Mouse (Mus musculus) heart, embryonic 16.5 days (tissue): Measurements from ENCODE around the gene Fip1l1. TPM values are rescaled to one million over a fixed set of nuclear protein-coding genes. Genes with fewer than 3 reads are reported as not detected.

Experiments used
- ATAC-seq: fragments of 200-750 bp; cut with Nextera tagmentation; replicated peaks from 2 replicates; pipeline ENCODE4 v1.8.0; 2017; ENCODE audit warnings: moderate number of reproducible peaks; ENCODE audit not compliant: insufficient read depth, low FRiP score; ENCODE audit errors: extremely low read depth
- H3K27ac ChIP-seq: fragments of 300-500 bp; sonication (generic); 2 replicates; pipeline ENCODE4 v1.5.1; 2014; ENCODE audit warnings: mild to moderate bottlenecking, low read length, control low read depth, moderate library complexity
- H3K27me3 ChIP-seq: fragments of 300-500 bp; sonication (generic); 2 replicates; pipeline ENCODE4 v1.6.1; 2014; ENCODE audit warnings: low read length, mixed read lengths; ENCODE audit not compliant: control insufficient read depth, insufficient read depth
- H3K36me3 ChIP-seq: fragments of 300-500 bp; sonication (generic); 2 replicates; pipeline ENCODE4 v1.6.1; 2014; ENCODE audit not compliant: control insufficient read depth, insufficient read depth
- H3K4me1 ChIP-seq: fragments of 300-500 bp; sonication (generic); 2 replicates; pipeline ENCODE4 v1.6.1; 2014; ENCODE audit warnings: low read length, mixed read lengths; ENCODE audit not compliant: control insufficient read depth, insufficient read depth
- H3K4me2 ChIP-seq: fragments of 300-500 bp; sonication (generic); 2 replicates; pipeline ENCODE4 v1.6.1; 2014; ENCODE audit warnings: low read depth, mild to moderate bottlenecking, control low read depth, low read length
- H3K4me3 ChIP-seq: fragments of 300-500 bp; sonication (generic); 2 replicates; pipeline ENCODE4 v1.5.1; 2014; ENCODE audit warnings: mild to moderate bottlenecking, control low read depth, low read length
- H3K9ac ChIP-seq: fragments of 300-500 bp; sonication (generic); 2 replicates; pipeline ENCODE4 v1.6.1; 2014; ENCODE audit warnings: low read length, control low read depth
- H3K9me3 ChIP-seq: fragments of 300-500 bp; sonication (generic); replicated peaks from 2 replicates; pipeline ENCODE4 v1.6.1; 2016; ENCODE audit warnings: low read length; ENCODE audit not compliant: control insufficient read depth
- WGBS: fragments of 180-500 bp; shearing (Covaris S2); extraction: QIAGEN DNeasy Blood & Tissue Kit; methylation state at CpG from one replicate; pipeline ENCODE4 v1.1.7; 2014; 5-methylcytosine and 5-hydroxymethylcytosine counted together
- polyA plus RNA-seq: library from polyadenylated mRNA; unstranded; fragments of >200 nt; fragmentation: Nextera tagmentation; extraction: Ambion mirVana; gene quantifications from 2 replicates; pipeline ENCODE4 v1.2.1, GENCODE M21; 2015

Fip1l1 gene
- polyA plus RNA-seq, 1 experiment from 2014 or later = 60.7 TPM

DNA sequence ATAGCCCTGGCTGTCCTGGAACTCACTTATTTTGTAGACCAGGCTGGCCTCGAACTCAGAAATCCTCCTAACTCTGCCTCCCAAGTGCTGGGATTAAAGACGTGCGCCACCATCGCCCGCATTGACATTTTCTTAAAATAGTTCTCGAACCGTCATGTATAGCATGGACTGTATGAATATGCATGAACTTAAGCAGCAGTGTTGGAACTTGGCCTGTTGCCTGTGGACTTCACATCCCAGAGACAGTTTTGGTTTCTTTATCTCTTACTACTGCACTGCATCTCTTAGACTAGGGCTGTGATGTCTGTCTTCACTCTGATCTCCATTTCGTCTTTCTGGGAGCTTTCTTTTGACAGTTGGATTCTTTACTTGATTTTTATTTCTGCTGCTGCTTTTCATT, 14.3 kb downstream of the Fip1l1 start:
- no peak overlapping the region for H3K9ac ChIP-seq
- no peaks in the 10 kb centered on the region for H3K4me1 ChIP-seq
- H3K27ac ChIP-seq = no peak overlapping the region
- H3K27me3 ChIP-seq = no peaks in the 10 kb centered on the region
- no peaks in the 10 kb centered on the region for H3K9me3 ChIP-seq
- H3K4me2 ChIP-seq = no peak overlapping the region
- peaks cover 30% of the 10 kb centered on the region for H3K36me3 ChIP-seq
- WGBS = 84% methylated on average over 8 of the region's 8 CpGs
- H3K4me3 ChIP-seq = no peak overlapping the region
- ATAC-seq = no peak

DNA sequence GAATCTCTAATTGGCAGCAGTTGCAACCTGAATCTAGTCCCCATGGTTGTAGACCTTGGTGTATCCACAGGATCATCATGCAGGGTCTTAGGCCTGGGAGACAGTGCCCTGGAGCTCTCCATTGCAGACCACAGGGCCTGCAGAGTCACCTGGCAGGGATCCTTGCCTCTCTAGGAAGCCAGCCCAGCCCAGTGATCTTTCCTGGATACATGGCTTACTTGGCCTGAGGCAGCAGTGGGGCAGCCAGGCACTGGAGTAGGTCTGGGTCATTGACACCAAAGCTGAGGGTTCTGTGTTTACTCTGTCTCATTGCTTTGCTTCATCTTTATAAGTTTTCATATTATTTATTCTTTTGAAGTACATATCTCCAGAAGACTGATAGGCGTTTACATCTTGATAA, 25.9 kb downstream of the Fip1l1 start:
- no peak overlapping the region for H3K27ac ChIP-seq
- no peak overlapping the region for H3K4me2 ChIP-seq
- no peak for ATAC-seq
- no peaks in the 10 kb centered on the region for H3K9me3 ChIP-seq
- no peak overlapping the region for H3K4me3 ChIP-seq
- 88% methylated on average over 1 of the region's 1 CpGs for WGBS
- H3K27me3 ChIP-seq = no peaks in the 10 kb centered on the region
- H3K4me1 ChIP-seq = peaks cover 5% of the 10 kb centered on the region
- H3K36me3 ChIP-seq = peaks cover 29% of the 10 kb centered on the region
- H3K9ac ChIP-seq = no peak overlapping the region

DNA sequence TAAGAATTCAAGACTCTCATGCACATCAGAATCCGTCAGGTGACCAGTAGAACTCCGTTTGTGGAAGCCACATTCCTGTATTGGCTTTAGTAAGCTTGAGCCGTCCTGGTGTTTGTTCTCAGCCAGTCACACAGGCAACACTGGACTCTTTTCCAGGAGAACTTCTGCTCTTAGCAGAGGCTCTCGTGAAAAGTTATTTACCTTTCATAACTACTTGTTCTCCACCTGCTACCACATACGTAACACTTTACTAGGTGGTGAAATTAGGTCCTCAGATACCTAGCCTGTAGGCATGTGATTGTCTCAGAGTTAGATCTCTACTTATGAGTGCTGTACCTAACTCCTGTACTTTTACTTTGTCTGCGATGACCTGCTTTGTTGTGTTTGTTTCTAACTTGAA, 36.5 kb downstream of the Fip1l1 start:
- 77% methylated on average over 6 of the region's 6 CpGs for WGBS
- H3K4me3 ChIP-seq = no peak overlapping the region
- no peaks in the 10 kb centered on the region for H3K27me3 ChIP-seq
- no peak overlapping the region for H3K4me2 ChIP-seq
- no peak for ATAC-seq
- H3K9ac ChIP-seq = no peak overlapping the region
- no peak overlapping the region for H3K27ac ChIP-seq
- H3K9me3 ChIP-seq = no peaks in the 10 kb centered on the region
- H3K36me3 ChIP-seq = peaks cover 25% of the 10 kb centered on the region
- no peaks in the 10 kb centered on the region for H3K4me1 ChIP-seq

GRCm38 (mm10) chr5:74589133-74589532, 53.9 kb downstream of the Fip1l1 start:
- Histone ChIP-seq H3K36me3 (peaks cover 44% of the 10 kb centered on the region), H3K4me1 (no peaks in the 10 kb centered on the region), H3K27me3 (no peaks in the 10 kb centered on the region), H3K27ac (no peak overlapping the region), H3K4me2 (no peak overlapping the region), H3K9me3 (no peaks in the 10 kb centered on the region), H3K9ac (no peak overlapping the region), H3K4me3 (no peak overlapping the region)
- ATAC-seq = no peak
- WGBS = 88% methylated on average over 7 of the region's 7 CpGs

GRCm38 (mm10) chr5:74591413-74591812, 56.2 kb downstream of the Fip1l1 start:
- no peak overlapping the region for H3K4me3 ChIP-seq
- no peak overlapping the region for H3K9ac ChIP-seq
- WGBS = 89% methylated on average over 5 of the region's 5 CpGs
- peaks cover 53% of the 10 kb centered on the region for H3K36me3 ChIP-seq
- H3K27ac ChIP-seq = no peak overlapping the region
- H3K9me3 ChIP-seq = no peaks in the 10 kb centered on the region
- no peak overlapping the region for H3K4me2 ChIP-seq
- ATAC-seq = no peak
- H3K27me3 ChIP-seq = no peaks in the 10 kb centered on the region
- H3K4me1 ChIP-seq = no peaks in the 10 kb centered on the region

DNA sequence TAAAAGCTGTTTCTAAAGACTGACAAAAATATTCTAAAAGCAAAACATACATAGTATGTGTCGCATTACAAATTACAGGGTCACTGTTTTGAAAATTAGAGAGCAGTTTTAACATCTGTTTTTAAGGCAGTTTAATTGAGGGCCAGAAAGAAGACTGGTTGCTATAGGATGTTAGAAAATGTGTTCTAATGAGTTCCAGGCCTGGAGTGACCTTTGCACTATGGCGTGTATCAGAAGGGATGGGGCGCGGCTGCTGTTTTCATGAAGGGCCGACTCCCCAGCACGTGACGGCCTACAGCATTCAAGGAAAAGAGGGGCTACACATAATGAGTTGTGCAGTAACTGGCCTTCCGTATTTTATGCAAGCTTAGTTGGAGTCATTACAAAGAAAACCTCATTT, 57.9 kb downstream of the Fip1l1 start:
- Histone ChIP-seq H3K4me3 (no peak overlapping the region), H3K36me3 (peaks cover 53% of the 10 kb centered on the region), H3K9ac (no peak overlapping the region), H3K9me3 (no peaks in the 10 kb centered on the region), H3K4me2 (no peak overlapping the region), H3K27ac (no peak overlapping the region), H3K27me3 (no peaks in the 10 kb centered on the region), H3K4me1 (no peaks in the 10 kb centered on the region)
- no peak for ATAC-seq
- WGBS = 86% methylated on average over 8 of the region's 8 CpGs

DNA sequence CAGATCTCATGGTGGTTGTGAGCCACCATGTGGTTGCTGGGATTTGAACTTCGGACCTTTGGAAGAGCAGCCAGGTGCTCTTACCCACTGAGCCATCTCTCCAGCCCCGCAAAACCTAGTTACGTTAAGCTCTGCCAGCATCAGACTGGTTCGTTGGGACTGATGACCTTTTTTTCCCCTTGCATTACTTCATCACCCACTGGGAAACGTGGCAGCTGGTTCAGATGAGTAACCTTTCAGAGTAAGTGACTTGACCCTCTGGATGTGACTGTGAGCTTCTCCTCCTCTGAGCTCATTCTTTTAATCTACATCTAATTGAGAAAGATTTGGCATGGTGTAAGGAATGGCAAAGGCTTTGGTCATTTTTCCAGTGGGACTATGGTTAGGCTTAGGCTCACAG, 64.8 kb downstream of the Fip1l1 start:
- WGBS = 75% methylated on average over 5 of the region's 5 CpGs
- Histone ChIP-seq H3K4me1 (0 out of 2 replicates have a peak, but pooled peaks cover 3% of the 10 kb centered on the region), H3K27ac (no peak overlapping the region), H3K27me3 (no peaks in the 10 kb centered on the region), H3K4me2 (no peak overlapping the region), H3K4me3 (no peak overlapping the region), H3K9ac (no peak overlapping the region), H3K9me3 (no peaks in the 10 kb centered on the region), H3K36me3 (peaks cover 21% of the 10 kb centered on the region)
- no peak for ATAC-seq

GRCm38 (mm10) chr5:74601171-74601570, 65.9 kb downstream of the Fip1l1 start:
- Histone ChIP-seq H3K4me1 (0 out of 2 replicates have a peak, but pooled peaks cover 3% of the 10 kb centered on the region), H3K9ac (no peak overlapping the region), H3K27me3 (no peaks in the 10 kb centered on the region), H3K36me3 (peaks cover 16% of the 10 kb centered on the region), H3K4me2 (no peak overlapping the region), H3K9me3 (no peaks in the 10 kb centered on the region), H3K4me3 (no peak overlapping the region), H3K27ac (no peak overlapping the region)
- WGBS = 67% methylated on average over 3 of the region's 3 CpGs
- ATAC-seq = no peak

GRCm38 (mm10) chr5:74601965-74602364, 66.7 kb downstream of the Fip1l1 start:
- ATAC-seq = no peak
- H3K9ac ChIP-seq = no peak overlapping the region
- no peak overlapping the region for H3K4me3 ChIP-seq
- no peaks in the 10 kb centered on the region for H3K9me3 ChIP-seq
- H3K4me2 ChIP-seq = no peak overlapping the region
- H3K4me1 ChIP-seq = 0 out of 2 replicates have a peak, but pooled peaks cover 3% of the 10 kb centered on the region
- H3K27ac ChIP-seq = no peak overlapping the region
- H3K36me3 ChIP-seq = peaks cover 11% of the 10 kb centered on the region; the same call in 1 of the 2 replicates
- 60% methylated on average over 6 of the region's 6 CpGs for WGBS
- H3K27me3 ChIP-seq = no peaks in the 10 kb centered on the region
